Mouse (Mus musculus) retina, adult 2 months (tissue): ENCODE measurements around the gene Fcrl6.

Experiments
- DNase-seq: peaks from one replicate; pipeline ENCODE4 v3.0.0-alpha.2; 2012; ENCODE audit warnings: low read depth, low spot score

Fcrl6 gene

DNA sequence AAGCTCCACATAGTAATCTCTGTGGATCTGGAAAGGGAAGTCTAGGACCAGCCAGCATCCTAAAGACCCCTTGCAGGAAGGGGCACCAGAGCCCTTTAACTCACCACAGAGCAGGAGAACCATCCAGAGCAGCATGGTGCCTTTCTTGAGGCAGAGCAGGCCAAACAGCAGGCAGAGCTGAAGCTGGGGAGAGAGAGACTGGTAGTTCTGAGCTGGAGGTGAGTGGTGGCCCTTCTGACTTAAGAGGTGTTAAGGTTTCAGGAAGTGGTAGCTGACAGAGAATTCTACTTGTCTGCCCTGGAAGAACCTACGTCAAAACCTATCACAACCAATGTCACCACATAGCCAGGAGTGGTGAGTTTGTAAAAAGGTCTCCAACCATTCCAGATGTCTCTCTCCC is at the start of gene Fcrl6:
TSS of gene Fcrl6 (minus strand) at position 226 of the 400 bp plus-strand sequence.
- DNase-seq = no peak

DNA sequence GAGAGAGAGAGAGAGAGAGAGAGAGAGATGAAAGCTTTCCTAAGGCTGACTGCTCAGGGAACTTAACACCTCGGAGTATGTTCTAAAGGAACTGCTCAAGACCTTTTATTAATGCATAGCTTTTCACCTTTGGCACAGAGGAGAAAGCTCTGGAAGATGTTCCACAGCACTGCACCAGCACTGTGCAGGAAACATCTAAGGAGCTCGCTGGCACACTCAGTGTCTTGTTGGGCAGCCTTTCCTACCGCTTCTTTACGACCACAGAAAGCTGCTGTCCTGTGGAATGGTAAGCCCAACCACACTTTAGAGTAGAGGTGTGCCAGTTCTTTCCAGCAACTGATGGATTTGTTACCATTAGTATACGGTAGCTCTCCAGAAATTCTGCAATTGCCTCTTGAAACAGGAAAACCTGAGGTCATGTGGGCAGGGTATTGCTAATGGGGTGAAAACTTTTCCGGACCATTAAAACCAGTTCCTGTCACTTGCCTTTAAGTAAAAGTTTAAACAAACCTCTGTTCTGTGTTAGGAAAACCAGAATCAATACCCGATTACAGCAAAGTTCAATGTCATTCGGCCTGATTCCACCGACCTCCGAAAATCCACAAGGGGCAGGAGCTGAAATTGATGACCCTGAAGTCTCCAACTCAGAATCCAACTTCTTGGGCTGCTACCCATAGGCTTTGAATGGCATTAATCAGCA is 49.1 kb upstream of the Fcrl6 start:
- no peak for DNase-seq

DNA sequence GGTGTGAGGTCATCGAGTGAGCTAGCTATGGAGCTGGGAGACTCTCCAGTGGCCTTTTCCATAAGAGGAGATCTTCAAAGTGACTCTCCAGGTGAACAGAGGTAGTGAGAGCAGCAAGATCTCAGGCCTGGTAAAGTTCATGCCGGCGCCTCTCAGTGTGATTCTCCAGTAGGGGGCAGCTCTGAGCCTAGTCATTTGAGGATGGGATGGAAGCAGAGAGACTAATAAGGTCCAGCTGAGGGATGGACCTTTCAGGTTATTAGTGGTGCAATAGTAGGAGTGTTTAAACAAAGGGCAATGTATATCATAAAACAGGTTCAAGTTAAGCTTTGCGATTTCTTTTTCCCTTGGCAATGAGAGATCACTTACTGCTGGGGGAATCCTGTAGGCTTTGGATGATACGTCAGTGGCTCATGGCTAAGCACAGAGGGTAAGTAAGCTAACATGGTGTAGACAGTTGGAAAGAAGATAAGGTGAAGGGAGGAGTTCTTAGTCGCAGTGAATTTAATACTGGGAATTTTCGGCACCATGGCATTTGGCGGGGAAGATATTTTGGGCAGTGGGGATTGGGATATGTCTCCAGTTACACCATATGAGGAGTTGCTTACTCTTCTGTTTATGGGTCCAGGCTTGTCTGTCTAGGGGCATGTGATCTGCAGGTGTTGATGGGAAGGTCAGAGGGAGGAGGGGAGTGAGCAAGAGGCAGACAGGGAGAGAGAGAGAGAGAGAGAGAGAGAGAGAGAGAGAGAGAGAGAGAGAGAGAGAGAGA is 48.4 kb upstream of the Fcrl6 start:
- no peak for DNase-seq

DNA sequence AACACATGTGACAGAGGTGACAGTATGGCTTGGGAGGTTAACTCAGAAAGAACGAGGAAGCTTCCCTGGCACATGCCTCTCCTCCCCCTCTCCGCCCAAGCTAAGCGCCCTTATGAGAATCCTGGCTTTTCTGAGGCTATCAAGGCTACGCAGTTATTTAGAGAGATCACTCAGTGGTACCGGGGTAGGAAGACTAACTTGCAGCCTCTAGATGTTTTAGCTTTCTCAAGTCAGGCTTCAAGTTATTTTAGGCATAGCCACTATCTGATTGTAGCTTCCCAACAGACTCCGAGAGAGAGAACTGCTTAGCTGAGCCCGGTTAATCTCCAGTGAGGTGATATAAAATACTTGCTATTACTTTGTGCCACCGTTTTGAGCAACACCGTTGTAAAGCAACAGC is 47.0 kb upstream of the Fcrl6 start:
- DNase-seq = no peak

DNA sequence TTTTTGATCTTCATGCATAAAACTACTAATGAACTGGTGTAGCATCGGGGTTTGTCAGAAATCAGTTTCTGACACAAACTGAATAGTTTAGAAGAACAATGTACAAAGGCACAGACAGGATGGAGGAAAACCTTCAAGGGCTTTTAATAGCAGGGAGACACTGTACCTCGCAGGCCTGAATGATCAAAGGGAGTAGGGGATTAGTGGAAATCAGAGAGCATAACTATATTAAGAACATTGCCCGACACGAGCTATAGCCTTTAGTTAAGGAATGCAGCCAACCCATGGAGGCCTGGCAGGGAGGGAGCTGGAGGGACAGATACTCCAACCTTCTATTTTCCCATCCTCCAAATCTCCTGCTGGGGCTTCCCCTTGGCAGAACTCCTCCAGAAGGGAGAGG is 44.9 kb upstream of the Fcrl6 start:
- DNase-seq = no peak

DNA sequence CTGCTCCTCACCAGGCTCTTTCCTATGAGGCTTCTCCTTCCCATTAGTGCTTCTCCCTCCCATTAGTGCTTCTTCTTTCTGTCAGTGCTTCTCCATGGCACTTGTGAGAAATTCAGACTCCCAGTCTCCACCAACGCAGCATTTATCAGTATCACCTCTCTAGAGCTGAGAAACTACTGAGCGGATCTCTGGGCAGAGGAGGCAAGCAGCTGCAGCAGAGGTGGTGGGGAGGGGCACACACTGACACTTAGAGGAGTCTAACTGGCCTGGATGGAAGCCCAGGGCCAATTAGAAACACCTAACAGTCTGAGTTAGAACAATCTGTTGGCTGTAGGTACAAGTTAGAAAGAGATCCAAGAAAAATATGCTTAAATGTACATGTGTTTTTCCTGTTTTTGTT is 36.4 kb upstream of the Fcrl6 start:
- no peak for DNase-seq

DNA sequence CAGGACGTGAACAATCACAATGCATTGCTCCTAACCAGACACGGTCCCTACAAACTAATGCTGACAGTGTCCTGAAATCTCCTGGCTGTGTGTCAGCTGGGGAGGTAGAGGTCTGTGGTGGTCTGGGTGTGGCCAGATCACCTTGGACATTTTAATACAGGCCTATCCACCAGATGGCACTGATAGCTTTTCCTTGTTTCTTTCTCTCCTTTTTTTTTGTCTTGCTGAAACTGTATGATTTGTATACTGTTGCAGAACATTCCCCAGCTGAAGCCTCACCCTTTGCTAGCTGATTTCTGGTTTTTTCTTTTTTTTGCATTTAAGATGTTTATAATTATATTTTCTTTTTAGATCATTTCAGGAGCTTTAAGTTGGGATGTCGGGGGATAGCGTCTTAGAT is 35.5 kb upstream of the Fcrl6 start:
- no peak for DNase-seq

DNA sequence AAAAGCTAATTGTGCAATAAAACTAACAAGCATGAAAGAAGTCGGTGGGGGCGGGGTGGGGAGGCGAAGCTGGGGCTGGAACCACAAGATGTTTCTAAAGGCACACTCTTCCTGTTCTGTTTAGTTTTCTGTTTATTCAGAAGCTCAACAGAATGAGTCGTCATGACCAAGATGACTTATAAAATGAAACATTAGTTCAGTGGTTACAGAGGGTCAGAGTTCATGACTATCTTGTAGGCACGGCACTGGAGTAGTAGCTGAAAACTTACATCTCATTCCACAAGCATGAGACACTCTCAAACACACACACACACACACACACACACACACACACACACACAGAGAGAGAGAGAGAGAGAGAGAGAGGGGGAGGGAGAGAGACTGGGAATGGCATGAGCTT is 33.9 kb upstream of the Fcrl6 start:
- DNase-seq = no peak

DNA sequence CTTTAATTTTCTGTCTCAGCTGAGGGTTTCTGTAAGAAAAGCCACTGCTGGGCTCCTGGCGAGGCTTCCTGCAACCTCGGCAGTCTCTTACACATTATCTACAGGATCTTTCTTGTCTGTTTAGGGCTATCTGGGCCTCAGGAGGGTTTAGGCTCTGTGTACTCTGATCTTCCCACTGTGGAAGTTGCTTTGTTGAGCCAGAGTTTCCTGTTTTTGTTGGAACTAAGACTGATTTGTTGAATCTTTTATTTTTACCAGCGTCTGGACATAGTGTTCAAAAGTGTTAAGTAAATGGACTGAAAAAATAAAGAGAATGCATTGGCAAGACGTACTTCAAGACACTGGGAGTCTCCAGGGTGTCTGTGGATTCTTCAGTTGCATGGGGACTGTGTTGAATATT is 32.9 kb upstream of the Fcrl6 start:
- DNase-seq = no peak

DNA sequence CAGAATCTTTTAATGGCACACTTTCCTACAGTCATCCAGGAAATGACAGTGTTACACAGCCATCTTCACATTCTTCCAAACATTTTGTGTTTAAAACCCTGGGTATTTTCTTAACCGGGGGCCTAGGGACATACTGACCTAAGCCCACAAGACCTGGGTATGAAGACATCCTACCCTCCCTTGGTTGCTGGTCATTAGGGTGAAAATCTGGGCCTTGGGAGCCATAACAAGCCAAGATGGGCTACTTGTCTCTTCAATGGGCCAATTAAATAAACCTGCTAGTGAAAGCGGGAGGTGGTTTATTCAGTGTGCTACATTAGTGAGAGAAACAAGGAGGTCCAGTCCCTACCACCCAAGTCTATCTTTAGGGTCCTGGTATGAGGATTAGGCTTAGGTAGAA is 31.8 kb upstream of the Fcrl6 start:
- DNase-seq = no peak

DNA sequence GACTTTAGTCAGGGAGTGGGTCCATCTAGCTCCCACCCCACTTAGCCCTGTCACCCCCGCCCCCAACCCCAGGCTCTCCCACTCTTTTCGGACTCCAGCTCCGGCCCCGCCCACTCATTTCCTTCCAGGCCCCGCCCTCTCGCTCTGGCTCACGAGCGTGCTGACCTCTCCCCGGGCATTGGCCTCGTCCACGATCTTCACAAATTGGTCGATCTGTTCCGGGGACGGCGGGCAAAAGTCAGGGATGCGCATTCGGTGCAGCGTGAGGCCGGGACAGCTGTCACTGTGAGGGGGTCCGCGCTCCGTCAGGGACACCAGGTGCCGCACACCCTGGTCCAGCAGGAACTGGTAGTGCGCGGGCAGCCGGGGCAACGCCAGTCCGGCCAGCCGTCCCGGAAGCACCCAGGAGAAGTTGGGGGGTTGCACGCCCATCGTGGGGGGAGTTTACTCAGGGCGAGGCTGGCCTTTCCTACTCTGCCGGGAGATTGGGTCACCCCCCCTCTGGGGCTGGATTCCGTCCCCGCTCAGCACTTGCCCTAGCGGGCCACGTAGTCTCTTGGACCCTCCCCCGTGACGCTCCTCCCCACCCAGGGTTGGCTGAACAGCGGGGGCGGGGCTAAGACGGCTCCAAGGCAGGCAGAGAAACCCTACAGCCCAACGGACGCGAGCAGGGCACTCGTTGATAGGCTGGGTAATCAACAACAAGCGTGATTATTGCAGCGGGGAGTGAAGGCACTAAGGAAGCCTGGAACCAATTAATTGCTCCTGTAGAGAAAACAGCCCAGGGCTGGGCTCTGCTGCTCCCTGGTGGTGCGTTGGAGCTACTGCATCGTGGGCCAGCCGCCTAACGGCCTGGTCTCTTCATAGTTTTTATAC is 30.3 kb upstream of the Fcrl6 start, which contains the start of gene Dusp23:
TSS of gene Dusp23 (minus strand) at position 512 of the 876 bp plus-strand sequence.
- peak; percentile 76 for DNase-seq

DNA sequence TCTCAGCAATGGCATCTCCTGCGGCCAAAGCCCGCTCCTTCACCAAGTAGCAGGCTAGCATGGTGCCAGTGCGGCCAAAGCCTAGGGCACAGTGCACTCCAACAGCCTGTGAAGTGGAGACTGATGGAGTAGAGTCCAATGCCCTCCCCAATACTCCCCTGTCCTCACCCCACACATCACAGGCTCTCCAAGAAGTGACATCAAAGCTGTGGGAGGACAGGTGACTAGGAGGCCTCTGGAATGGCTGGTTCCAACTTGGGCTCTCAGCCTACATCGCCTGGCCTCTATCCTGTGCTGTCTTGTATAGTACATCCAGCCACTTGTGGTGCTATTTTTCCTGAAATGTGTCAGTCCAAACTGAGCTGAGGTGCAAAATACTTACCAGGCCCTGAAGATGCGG is 29.4 kb upstream of the Fcrl6 start:
- DNase-seq = no peak

DNA sequence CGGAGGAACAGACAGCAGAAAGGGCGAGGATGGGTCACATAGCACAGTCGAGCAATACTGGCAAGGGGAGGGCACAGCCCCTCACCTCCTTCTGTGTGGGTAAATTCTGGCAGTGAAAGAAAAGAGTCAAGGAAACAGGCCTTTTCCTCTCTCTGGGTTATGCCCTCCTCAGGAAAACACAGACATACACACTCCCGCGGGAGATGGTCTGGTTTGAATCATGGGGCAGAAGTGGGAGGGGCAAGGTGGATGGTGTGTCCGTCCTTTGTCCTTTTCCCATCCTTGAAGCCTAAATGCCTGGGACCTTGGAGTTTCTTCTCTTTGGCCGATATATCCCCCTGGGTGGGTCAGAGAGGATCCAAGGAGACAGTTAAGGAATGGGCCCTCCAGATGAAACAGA is 27.5 kb upstream of the Fcrl6 start:
- no peak for DNase-seq

DNA sequence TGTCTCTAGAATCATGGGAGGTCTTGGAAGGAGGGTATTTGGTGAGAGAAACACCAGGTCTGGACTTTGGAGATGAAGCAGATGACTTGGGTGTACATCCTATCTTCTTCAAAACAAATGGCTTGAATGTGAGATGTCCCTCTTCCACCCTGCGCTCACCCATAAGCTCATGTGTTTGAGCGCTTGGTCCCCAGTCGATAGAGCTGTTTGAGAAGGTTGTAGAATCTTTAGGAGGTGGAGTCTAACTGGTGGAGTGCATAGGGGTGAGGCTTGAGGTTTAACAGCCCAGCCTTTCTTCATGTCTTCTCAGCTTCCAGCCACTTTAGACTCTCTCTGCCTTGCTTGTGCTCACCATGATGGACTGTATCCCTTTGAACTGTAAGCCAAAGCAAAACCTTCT is 24.0 kb upstream of the Fcrl6 start:
- DNase-seq = no peak

DNA sequence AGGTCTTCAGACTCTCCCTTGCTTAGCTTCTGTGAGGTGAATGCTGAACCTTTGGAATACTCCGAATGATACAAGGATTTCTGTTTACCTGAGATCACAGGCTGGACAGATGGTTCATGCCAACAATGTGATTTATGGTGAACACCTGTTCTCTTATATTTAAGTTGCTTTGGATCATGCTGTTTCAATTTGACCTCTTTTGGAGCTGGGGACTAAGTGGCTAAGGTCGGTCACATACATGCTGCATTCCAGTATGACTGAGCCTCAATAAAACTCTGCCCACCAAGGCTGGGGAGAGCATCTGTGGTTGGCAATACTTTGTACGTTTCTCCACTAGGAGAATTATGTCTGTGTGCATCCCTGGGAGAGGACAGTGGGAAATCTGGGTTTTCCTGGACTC is 21.7 kb upstream of the Fcrl6 start:
- no peak for DNase-seq

DNA sequence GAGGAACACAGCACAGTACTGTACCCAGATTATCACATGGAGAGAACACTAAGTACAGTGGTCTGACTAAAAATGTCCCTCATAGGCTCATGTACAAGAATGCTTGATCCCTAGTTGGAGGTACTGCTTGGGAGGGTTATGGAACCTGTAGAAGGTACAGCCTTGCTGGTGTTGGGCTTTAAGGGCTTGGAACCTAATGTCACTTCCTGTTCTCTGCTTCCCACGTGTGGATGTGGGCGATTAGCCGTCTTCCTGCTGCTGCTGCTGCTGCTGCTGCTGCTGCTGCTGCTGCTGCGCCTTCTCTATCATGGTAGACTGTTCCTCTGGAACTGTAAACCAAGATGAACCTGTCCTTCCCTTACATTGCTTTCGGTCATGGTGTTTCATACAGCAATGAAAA is 21.2 kb upstream of the Fcrl6 start:
- no peak for DNase-seq

DNA sequence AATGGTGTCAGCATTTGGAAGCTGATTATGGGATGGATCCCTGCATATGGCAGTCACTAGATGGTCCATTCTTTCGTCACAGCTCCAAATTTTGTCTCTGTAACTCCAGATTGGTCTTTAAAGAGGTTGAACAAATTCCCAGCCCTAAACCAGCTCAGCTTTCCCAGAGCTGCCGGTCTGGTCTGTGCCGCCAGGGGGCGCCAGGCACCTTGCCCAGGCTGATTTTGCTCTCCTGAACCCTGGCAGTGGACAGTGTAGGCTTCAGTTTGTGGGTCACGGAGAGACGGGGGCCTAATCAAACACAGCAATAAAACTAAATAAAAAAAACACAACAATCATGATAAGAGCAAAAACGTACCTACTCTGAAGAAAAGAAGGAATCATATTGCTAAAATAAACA is 16.9 kb upstream of the Fcrl6 start:
- no peak for DNase-seq

DNA sequence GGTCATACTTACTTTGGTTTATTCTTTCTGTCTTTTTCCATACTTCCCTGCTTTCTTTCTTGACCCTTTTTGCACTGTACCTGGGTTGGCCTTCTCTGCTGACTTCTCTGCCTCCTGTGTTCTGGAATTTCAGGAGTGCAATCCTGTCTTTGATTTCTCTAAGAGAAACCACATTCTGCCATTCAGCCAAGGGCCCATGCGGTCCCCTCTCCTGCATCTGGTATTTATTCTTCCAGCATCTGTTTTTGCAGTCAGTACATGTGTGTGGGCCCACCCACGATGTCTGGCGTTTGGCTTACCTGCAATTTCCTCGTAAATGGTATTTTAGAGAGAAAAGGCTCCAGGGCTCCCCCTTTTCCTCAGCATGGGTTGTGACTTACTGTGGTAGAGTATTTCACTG is 15.8 kb upstream of the Fcrl6 start:
- no peak for DNase-seq

DNA sequence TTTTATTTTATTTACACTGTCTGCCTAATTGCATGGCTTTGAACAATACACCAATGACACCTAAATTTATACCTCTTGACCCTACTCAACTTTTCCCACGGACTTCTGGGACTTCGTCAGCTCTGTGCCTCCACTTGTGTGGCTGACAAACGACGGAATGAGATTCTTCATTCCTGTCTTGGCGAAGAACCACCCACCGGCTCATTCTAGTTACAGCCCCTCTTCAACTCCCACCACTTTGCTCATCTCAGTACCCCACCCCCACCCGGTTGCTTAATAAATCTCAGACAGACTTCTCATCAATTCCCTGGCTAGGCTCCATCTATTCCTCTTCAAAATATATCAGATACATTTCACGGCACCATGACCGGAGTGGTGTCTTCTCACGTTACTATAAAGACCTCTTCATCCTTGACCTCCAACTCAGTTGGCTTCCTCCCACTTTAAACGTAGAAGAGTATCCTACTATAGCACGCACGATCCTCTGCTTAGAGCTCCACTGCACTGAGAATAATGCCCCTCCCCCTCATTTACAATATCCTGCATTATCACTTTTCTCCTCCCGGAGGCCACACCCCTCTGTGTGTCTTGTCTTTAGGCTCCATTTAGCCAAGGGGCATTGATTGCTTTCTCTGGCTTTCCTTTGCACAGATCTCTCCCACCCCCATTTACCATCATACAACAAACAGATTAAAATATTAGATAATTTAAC is 15.2 kb upstream of the Fcrl6 start:
- DNase-seq = no peak

DNA sequence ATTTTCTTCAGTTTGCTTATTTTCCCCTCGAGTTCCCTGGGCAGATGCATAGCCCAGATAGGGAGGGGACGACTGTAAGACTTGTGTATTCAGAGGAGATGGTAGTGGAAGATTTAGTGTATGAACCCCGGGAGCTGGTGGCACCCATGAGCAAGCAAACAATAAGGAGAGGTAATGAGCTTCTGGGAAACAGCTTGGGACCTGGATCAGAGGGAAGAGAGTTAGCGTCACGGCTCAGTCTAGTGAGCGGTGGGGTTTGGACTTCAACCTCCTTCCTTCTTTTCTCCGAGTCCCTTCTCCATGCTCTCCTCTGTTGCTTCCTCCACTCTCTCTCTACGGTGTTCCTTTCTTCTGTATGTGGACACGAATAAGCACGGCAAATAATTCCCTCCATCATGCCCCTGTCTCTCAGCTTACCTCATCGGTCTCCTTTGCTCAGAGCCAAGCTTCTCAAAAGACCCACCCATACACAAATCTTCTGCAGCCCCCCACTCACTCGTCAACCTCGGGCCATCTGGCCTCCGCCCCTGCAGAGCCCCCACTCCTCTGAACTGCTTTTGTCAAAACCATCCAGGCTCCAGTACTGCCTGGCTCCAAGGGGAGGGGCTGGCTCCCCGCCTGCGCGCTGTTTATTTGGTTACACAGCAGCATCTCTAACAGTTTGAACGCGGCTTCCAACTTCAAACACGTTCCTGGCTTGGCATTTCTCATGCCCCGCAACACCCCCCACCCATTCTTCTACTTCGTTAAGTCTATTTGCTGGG is 14.4 kb upstream of the Fcrl6 start:
- DNase-seq = no peak

DNA sequence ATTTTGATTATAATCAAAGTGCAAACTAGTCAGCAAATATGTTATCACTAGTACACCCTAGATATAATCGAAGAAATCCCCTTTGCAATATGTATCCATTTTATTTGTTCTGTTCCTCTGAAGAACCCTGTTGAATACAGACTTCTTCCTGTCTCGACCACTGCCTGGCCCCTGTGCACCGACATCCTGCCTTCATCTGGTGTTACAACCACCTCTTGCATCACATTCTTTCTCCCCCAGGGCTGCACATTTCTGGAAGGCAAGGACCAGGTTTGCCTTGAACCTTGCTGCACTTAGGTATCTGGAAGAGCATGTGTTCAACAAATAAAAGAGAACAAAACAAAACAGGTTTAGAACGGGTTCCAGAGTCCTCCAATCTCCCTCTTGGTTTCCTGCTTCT is 13.1 kb upstream of the Fcrl6 start:
- no peak for DNase-seq
